Mouse (Mus musculus) thymus, adult 2 months (tissue): ENCODE measurements around the gene Tmem131.

Experiments used
- CTCF ChIP-seq: fragments of 200-500 bp; IDR thresholded peaks from 2 replicates; pipeline ENCODE4 v1.5.1; 2012; ENCODE audit warnings: mild to moderate bottlenecking, control low read depth, low read length, moderate library complexity, borderline replicate concordance; ENCODE audit not compliant: control insufficient read depth, poor library complexity, insufficient read depth; ENCODE audit errors: extremely low read depth
- POLR2A ChIP-seq: fragments of 200-500 bp; IDR thresholded peaks from 2 replicates; pipeline ENCODE4 v1.6.1; 2012; ENCODE audit warnings: mild to moderate bottlenecking, low read length, control low read depth, moderate library complexity; ENCODE audit not compliant: control insufficient read depth, poor library complexity, insufficient read depth; ENCODE audit errors: extremely low read depth

GRCm38 (mm10) chr1:36926738-36927137, 16.7 kb downstream of the Tmem131 start:
- TF ChIP-seq CTCF, result no peak
- TF ChIP-seq POLR2A, result no peak
